Mouse (Mus musculus) lung, embryonic 14.5 days (tissue): ENCODE measurements around the gene 1810055G02Rik. TPM values are rescaled to one million over a fixed set of nuclear protein-coding genes. Genes with fewer than 3 reads are reported as not detected.

Experiments
- ATAC-seq: fragments of 200-750 bp; cut with Nextera tagmentation; 2 replicates; pipeline ENCODE4 v1.8.0; 2017; ENCODE audit warnings: mild to moderate bottlenecking, moderate TSS enrichment, moderate library complexity; ENCODE audit not compliant: insufficient read depth
- DNase-seq: peaks from one replicate; pipeline ENCODE4 v3.0.0-alpha.2; 2015
- H3K27ac ChIP-seq: fragments of 300-500 bp; sonication (generic); 2 replicates; pipeline ENCODE4 v1.5.1; 2014; ENCODE audit warnings: low read depth, mild to moderate bottlenecking, moderate library complexity
- H3K27me3 ChIP-seq: fragments of 300-500 bp; sonication (generic); 2 replicates; pipeline ENCODE4 v1.6.1; 2014; ENCODE audit warnings: low read length, control low read depth; ENCODE audit not compliant: insufficient read depth
- H3K36me3 ChIP-seq: fragments of 300-500 bp; sonication (generic); 2 replicates; pipeline ENCODE4 v1.6.1; 2014; ENCODE audit warnings: control low read depth; ENCODE audit not compliant: insufficient read depth
- H3K4me1 ChIP-seq: fragments of 300-500 bp; sonication (generic); 2 replicates; pipeline ENCODE4 v1.6.1; 2014; ENCODE audit warnings: antibody characterized with exemption, control low read depth; ENCODE audit not compliant: insufficient read depth
- H3K4me2 ChIP-seq: fragments of 300-500 bp; sonication (generic); 2 replicates; pipeline ENCODE4 v1.6.1; 2014; ENCODE audit warnings: mild to moderate bottlenecking
- H3K4me3 ChIP-seq: fragments of 300-500 bp; sonication (generic); 2 replicates; pipeline ENCODE4 v1.5.1; 2014; ENCODE audit warnings: low read depth, low read length
- H3K9ac ChIP-seq: fragments of 300-500 bp; sonication (generic); 2 replicates; pipeline ENCODE4 v1.6.1; 2014
- H3K9me3 ChIP-seq: fragments of 300-500 bp; sonication (generic); 2 replicates; pipeline ENCODE4 v1.6.1; 2016; ENCODE audit warnings: low read depth, low read length, control low read depth
- CTCF ChIP-seq: IDR thresholded peaks from 2 replicates; pipeline ENCODE4 v1.5.1; 2016; ENCODE audit warnings: antibody characterized with exemption, low read depth
- WGBS: fragments of 180-500 bp; shearing (Covaris S2); extraction: QIAGEN DNeasy Blood & Tissue Kit; methylation state at CpG from one replicate; pipeline ENCODE4 v1.1.7; 2014; 5-methylcytosine and 5-hydroxymethylcytosine counted together
- polyA plus RNA-seq: library from polyadenylated mRNA; unstranded; fragments of >200 nt; fragmentation: Nextera tagmentation; extraction: Ambion mirVana; gene quantifications from 2 replicates; pipeline ENCODE4 v1.2.1, GENCODE M21; 2014

The 1810055G02Rik gene
- polyA plus RNA-seq, 1 experiment from 2014 or later, result 40.3 TPM

GRCm38 (mm10) chr19:3694476-3694875 lies 13.6 kb upstream of the 1810055G02Rik start:
- ATAC-seq (no peak), DNase-seq (no peak)
- Histone ChIP-seq H3K9ac (no peak overlapping the region), H3K27me3 (no peaks in the 10 kb centered on the region), H3K27ac (no peak overlapping the region), H3K4me3 (no peak overlapping the region), H3K9me3 (no peaks in the 10 kb centered on the region), H3K4me2 (no peak overlapping the region), H3K4me1 (no peaks in the 10 kb centered on the region), H3K36me3 (no peaks in the 10 kb centered on the region)
- 49% methylated on average over 2 of the region's 2 CpGs for WGBS
- TF ChIP-seq CTCF, result no peak

GRCm38 (mm10) chr19:3695006-3695405 lies 13.1 kb upstream of the 1810055G02Rik start:
- Histone ChIP-seq H3K9ac (no peak overlapping the region), H3K27me3 (no peaks in the 10 kb centered on the region), H3K27ac (no peak overlapping the region), H3K4me2 (no peak overlapping the region), H3K36me3 (no peaks in the 10 kb centered on the region), H3K9me3 (no peaks in the 10 kb centered on the region), H3K4me3 (no peak overlapping the region), H3K4me1 (no peaks in the 10 kb centered on the region)
- ATAC-seq (no peak), DNase-seq (no peak)
- no peak for TF ChIP-seq CTCF
- WGBS, result 51% methylated on average over 3 of the region's 3 CpGs

- DNase-seq (no peak), ATAC-seq (no peak)
- Histone ChIP-seq H3K4me1 (no peaks in the 10 kb centered on the region), H3K4me2 (no peak overlapping the region), H3K27ac (no peak overlapping the region), H3K9ac (no peak overlapping the region), H3K27me3 (no peaks in the 10 kb centered on the region), H3K4me3 (no peak overlapping the region), H3K9me3 (no peaks in the 10 kb centered on the region), H3K36me3 (no peaks in the 10 kb centered on the region)
- TF ChIP-seq CTCF, result no peak
- WGBS, result 83% methylated on average over 4 of the region's 4 CpGs
These were observed 12.6 kb upstream of the 1810055G02Rik start for GRCm38 (mm10) chr19:3695471-3695870.

- WGBS, result 78% methylated on average over 8 of the region's 8 CpGs
- ATAC-seq, result no peak
- no peak overlapping the region for H3K27ac ChIP-seq
- H3K27me3 ChIP-seq, result no peaks in the 10 kb centered on the region
- H3K4me1 ChIP-seq, result no peaks in the 10 kb centered on the region
- no peak overlapping the region for H3K9ac ChIP-seq
- H3K9me3 ChIP-seq, result no peaks in the 10 kb centered on the region
- DNase-seq, result no peak
- H3K36me3 ChIP-seq, result no peaks in the 10 kb centered on the region
- TF ChIP-seq CTCF, result no peak
- no peak overlapping the region for H3K4me2 ChIP-seq
- H3K4me3 ChIP-seq, result no peak overlapping the region
These were observed 12.1 kb upstream of the 1810055G02Rik start for GRCm38 (mm10) chr19:3695976-3696375.

- H3K27me3 ChIP-seq, result no peaks in the 10 kb centered on the region
- H3K9me3 ChIP-seq, result no peaks in the 10 kb centered on the region
- no peak overlapping the region for H3K4me3 ChIP-seq
- H3K9ac ChIP-seq, result no peak overlapping the region
- no peak overlapping the region for H3K27ac ChIP-seq
- no peak overlapping the region for H3K4me2 ChIP-seq
- no peaks in the 10 kb centered on the region for H3K36me3 ChIP-seq
- WGBS, result 51% methylated on average over 7 of the region's 7 CpGs
- no peaks in the 10 kb centered on the region for H3K4me1 ChIP-seq
- ATAC-seq (no peak), DNase-seq (no peak)
- no peak for TF ChIP-seq CTCF
These were observed 10.1 kb upstream of the 1810055G02Rik start for GRCm38 (mm10) chr19:3698035-3698434.

- DNase-seq (peak; percentile 87), ATAC-seq (peak; percentile 66)
- Histone ChIP-seq H3K27ac (no peak overlapping the region), H3K4me3 (no peak overlapping the region), H3K36me3 (no peaks in the 10 kb centered on the region), H3K9me3 (no peaks in the 10 kb centered on the region), H3K4me1 (no peaks in the 10 kb centered on the region), H3K4me2 (no peak overlapping the region), H3K9ac (no peak overlapping the region), H3K27me3 (no peaks in the 10 kb centered on the region)
- peak; percentile 81 for TF ChIP-seq CTCF
- 34% methylated on average over 6 of the region's 6 CpGs for WGBS
These were observed 8.3 kb upstream of the 1810055G02Rik start for GRCm38 (mm10) chr19:3699508-3700438.

GRCm38 (mm10) chr19:3702460-3702859 lies 5.6 kb upstream of the 1810055G02Rik start:
- H3K4me1 ChIP-seq, result no peaks in the 10 kb centered on the region
- WGBS, result 85% methylated on average over 4 of the region's 4 CpGs
- ATAC-seq, result no peak
- no peaks in the 10 kb centered on the region for H3K9me3 ChIP-seq
- TF ChIP-seq CTCF, result no peak
- H3K27ac ChIP-seq, result no peak overlapping the region
- DNase-seq, result no peak
- no peak overlapping the region for H3K9ac ChIP-seq
- no peaks in the 10 kb centered on the region for H3K36me3 ChIP-seq
- H3K4me2 ChIP-seq, result no peak overlapping the region
- no peak overlapping the region for H3K4me3 ChIP-seq
- H3K27me3 ChIP-seq, result no peaks in the 10 kb centered on the region
